Mouse (Mus musculus): ENCODE measurements at regions not wholly inside any gene's neighbourhood (a gene's known extent, or its start where the extent isn't known, plus 50 kb on each side); places are given as distances from the start of the nearest gene placed in this dataset.
"Not testable (repeated sequence)": the region's sequence is repeated elsewhere in the genome, so short reads cannot be mapped to it uniquely, and the experiment has no call there.

DNA sequence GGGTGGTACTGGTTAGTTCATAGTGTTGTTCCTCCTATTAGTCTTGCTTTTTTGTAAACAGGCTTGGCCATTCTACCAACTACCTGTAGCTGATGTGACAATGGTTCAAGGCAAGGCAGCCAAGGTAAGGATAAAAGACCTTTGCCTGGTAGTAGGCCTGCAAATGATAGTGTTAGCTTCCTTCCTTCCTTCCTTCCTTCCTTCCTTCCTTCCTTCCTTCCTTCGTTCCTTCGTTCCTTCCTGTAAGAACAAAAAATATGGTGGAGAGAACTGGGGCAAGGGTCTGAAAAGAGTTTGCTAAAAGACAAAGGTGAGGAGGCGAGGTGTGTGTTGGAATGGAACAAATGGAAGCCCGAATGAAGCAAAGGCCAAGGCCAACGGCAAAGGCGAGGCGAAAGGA is 84.8 kb upstream of the Ezh2 start:
- DNase-seq (ENCODE audit: low spot score); H3K4me3 ChIP-seq (ENCODE audit: low read depth, low read length); H3K9me3 ChIP-seq (ENCODE audit: control insufficient read depth, low read length); H3K36me3 ChIP-seq (ENCODE audit: control insufficient read depth, insufficient read depth, low read length); H3K4me2 ChIP-seq (ENCODE audit: low read length); H3K27ac ChIP-seq (ENCODE audit: low read depth); H3K4me1 ChIP-seq (replicated peaks; ENCODE audit: control insufficient read depth, insufficient read depth, low read length); H3K9ac ChIP-seq (ENCODE audit: low read length); ATAC-seq (replicated peaks; ENCODE audit: low FRiP score, low TSS enrichment, low read depth); H3K27me3 ChIP-seq (replicated peaks; ENCODE audit: control insufficient read depth, insufficient read depth, low read length): not testable (repeated sequence)
- WGBS, result 73% methylated on average over 2 of the region's 7 CpGs

DNA sequence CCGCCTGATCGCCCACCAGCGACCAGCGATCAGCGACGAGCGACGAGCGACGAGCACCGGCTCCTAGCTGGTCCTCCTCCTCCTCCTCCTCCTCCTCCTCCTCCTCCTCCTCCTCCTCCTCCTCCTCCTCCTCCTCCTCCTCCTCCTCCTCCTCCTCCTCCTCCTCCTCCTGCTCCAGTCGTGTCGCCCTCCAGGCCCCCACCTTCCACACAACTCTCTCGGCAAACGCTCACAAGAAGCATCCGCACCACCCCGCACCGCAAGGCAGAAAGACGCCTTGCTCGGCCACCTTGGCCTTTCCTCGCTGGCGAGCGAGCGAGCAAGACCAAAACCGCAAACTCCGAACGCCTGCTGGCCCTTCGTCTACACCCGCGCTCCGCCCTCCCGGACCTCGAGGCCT is 77.6 kb upstream of the Ezh2 start:
- Histone ChIP-seq H3K4me2 (ENCODE audit: low read length) (peak overlapping the region; percentile 33; the same call in 1 of the 2 replicates), H3K4me3 (ENCODE audit: low read depth, low read length) (0 out of 2 replicates have a peak overlapping the region, but pooled peaks have one; percentile 10)
- 5% methylated on average over 7 of the region's 33 CpGs for WGBS
- not testable (repeated sequence) for H3K4me1 ChIP-seq (replicated peaks; ENCODE audit: control insufficient read depth, insufficient read depth, low read length); DNase-seq (ENCODE audit: low spot score); H3K9ac ChIP-seq (ENCODE audit: low read length); H3K9me3 ChIP-seq (ENCODE audit: control insufficient read depth, low read length); H3K27me3 ChIP-seq (replicated peaks; ENCODE audit: control insufficient read depth, insufficient read depth, low read length); H3K27ac ChIP-seq (ENCODE audit: low read depth); ATAC-seq (replicated peaks; ENCODE audit: low FRiP score, low TSS enrichment, low read depth); H3K36me3 ChIP-seq (ENCODE audit: control insufficient read depth, insufficient read depth, low read length)

DNA sequence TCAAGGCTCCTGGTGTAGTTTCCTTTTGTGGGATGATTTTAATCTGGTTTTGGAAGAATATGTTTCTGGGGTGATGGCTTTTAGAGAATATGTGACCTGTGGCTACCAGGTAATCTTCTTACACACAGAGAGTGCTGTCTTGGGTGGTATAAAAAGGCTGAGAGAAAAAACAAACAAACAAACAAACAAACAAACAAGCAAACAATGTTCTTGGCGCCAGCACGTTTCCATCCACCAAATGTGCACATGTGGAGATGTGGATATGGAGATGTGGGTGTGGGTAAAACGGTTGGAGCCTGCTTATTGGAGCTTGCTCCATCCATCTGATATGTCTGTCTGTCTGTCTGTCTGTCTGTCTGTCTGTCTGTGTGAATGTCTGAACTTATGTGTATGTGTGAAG is 57.7 kb upstream of the Ezh2 start:
- not testable (repeated sequence) for ATAC-seq (replicated peaks; ENCODE audit: low FRiP score, low TSS enrichment, low read depth); H3K4me3 ChIP-seq (ENCODE audit: low read depth, low read length); H3K27ac ChIP-seq (ENCODE audit: low read depth); H3K9me3 ChIP-seq (ENCODE audit: control insufficient read depth, low read length); H3K27me3 ChIP-seq (replicated peaks; ENCODE audit: control insufficient read depth, insufficient read depth, low read length); DNase-seq (ENCODE audit: low spot score); H3K4me1 ChIP-seq (replicated peaks; ENCODE audit: control insufficient read depth, insufficient read depth, low read length); H3K36me3 ChIP-seq (ENCODE audit: control insufficient read depth, insufficient read depth, low read length); H3K9ac ChIP-seq (ENCODE audit: low read length); H3K4me2 ChIP-seq (ENCODE audit: low read length)
- WGBS, result 60% methylated on average over 2 of the region's 3 CpGs

DNA sequence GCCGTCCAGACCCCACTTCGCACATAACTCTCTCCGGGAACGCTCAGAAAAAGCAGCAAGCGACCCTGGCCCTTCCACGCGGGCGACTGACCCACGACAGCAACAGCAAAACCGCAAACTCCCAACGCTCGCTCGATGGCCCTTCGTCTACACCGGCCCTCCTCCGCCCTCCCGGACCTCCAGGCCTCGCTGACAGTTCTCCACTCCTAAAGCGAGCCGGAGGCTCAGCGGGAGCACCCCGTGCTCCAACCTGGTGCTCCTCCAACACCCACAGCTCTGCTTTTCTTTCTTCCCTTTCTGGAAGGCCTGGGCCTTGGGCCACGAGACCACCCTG is 56.2 kb upstream of the Ezh2 start:
- peak overlapping the region; percentile 55 for H3K9ac ChIP-seq (ENCODE audit: low read length)
- not testable (repeated sequence) for H3K4me1 ChIP-seq (replicated peaks; ENCODE audit: control insufficient read depth, insufficient read depth, low read length); H3K27me3 ChIP-seq (replicated peaks; ENCODE audit: control insufficient read depth, insufficient read depth, low read length); H3K36me3 ChIP-seq (ENCODE audit: control insufficient read depth, insufficient read depth, low read length); H3K27ac ChIP-seq (ENCODE audit: low read depth); H3K9me3 ChIP-seq (ENCODE audit: control insufficient read depth, low read length); DNase-seq (ENCODE audit: low spot score)
- ATAC-seq (replicated peaks; ENCODE audit: low FRiP score, low TSS enrichment, low read depth), result peak; percentile 54; the same call in 1 of the 2 replicates
- peak overlapping the region; percentile 64 for H3K4me3 ChIP-seq (ENCODE audit: low read depth, low read length)
- peak overlapping the region; percentile 65 for H3K4me2 ChIP-seq (ENCODE audit: low read length)
- 1% methylated on average over 22 of the region's 23 CpGs for whole genome bisulfite sequencing

DNA sequence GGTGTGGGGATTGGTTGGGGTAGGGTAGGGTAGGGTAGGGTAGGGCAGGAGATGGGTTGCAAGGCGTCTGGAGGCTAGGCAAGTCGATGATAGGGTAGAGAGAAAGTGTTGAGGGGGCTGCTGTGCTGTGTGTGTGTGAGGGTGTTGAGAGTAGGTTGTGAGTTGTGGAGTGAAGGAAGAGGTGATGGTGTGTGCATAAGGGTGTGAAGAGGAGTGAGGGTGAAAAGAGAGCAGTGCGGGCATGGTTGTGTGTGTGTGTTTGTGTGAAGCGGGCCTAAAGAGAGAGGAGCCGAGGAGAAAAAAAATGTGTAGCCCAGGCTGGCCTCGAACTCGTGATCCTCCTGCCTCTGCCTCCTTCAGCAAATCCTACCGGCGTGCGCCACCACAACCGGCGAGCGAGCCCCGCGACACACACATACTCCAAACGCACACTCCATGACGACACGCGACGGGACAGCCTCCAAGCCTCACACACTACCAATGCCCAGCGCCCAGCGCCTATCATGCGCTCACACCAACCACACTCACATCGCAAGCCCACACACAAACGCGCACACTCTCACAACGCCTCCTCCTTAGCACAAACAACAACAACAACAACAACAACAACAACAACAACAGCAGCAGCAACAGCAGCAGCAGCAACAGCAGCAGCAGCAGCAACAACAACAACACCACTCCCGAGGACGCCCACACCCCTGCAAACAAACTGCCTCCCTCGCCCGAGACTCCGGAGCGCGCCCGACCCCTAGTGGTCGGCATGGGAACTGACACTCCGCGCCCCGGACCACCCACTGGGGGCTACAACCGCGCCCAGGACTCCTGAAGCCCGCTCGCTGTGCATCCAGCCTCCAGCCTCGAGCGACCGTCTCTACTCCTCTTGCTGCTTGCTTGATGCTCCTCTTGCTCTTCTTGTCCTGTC is 55.6 kb upstream of the Ezh2 start:
- ATAC-seq (replicated peaks; ENCODE audit: low FRiP score, low TSS enrichment, low read depth), result peak; percentile 97
- peak overlapping the region; percentile 55 for H3K9ac ChIP-seq (ENCODE audit: low read length)
- H3K4me2 ChIP-seq (ENCODE audit: low read length), result peak overlapping the region; percentile 65
- no peaks in the 10 kb centered on the region for H3K4me1 ChIP-seq (replicated peaks; ENCODE audit: control insufficient read depth, insufficient read depth, low read length)
- DNase-seq (ENCODE audit: low spot score), result peak; percentile 98
- WGBS, result 3% methylated on average over 46 of the region's 46 CpGs
- H3K4me3 ChIP-seq (ENCODE audit: low read depth, low read length), result peak overlapping the region; percentile 64
- no peaks in the 10 kb centered on the region for H3K27me3 ChIP-seq (replicated peaks; ENCODE audit: control insufficient read depth, insufficient read depth, low read length)
- H3K27ac ChIP-seq (ENCODE audit: low read depth), result no peak overlapping the region
- no peaks in the 10 kb centered on the region for H3K9me3 ChIP-seq (ENCODE audit: control insufficient read depth, low read length)
- H3K36me3 ChIP-seq (ENCODE audit: control insufficient read depth, insufficient read depth, low read length), result no peaks in the 10 kb centered on the region

DNA sequence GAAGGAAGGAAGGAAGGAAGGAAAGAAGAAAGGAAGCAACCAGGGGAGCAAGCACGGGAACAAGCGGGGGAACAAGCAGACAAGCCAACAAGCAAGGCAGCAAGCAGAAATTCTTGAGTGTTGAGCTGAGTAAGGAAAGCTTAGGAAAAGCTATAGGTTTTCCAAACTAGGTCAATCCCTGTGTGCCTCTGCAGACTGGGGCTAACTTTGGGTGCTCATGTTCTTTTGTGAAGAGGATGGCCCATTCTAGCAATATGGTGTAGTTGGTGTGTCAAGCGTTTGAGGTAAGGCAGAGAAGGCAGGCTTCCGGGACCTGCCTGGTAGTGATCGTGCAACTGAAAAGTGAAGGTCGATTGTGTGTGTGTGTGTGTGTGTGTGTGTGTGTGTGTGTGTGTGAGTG is 54.8 kb upstream of the Ezh2 start:
- H3K4me1 ChIP-seq (replicated peaks; ENCODE audit: control insufficient read depth, insufficient read depth, low read length), result no peaks in the 10 kb centered on the region
- no peak overlapping the region for H3K4me3 ChIP-seq (ENCODE audit: low read depth, low read length)
- H3K9ac ChIP-seq (ENCODE audit: low read length), result no peak overlapping the region
- no peak overlapping the region for H3K4me2 ChIP-seq (ENCODE audit: low read length)
- DNase-seq (ENCODE audit: low spot score) (no peak), ATAC-seq (replicated peaks; ENCODE audit: low FRiP score, low TSS enrichment, low read depth) (no peak)
- 89% methylated on average over 6 of the region's 6 CpGs for WGBS
- no peak overlapping the region for H3K27ac ChIP-seq (ENCODE audit: low read depth)
- H3K9me3 ChIP-seq (ENCODE audit: control insufficient read depth, low read length), result no peaks in the 10 kb centered on the region
- no peaks in the 10 kb centered on the region for H3K27me3 ChIP-seq (replicated peaks; ENCODE audit: control insufficient read depth, insufficient read depth, low read length)
- H3K36me3 ChIP-seq (ENCODE audit: control insufficient read depth, insufficient read depth, low read length), result no peaks in the 10 kb centered on the region

DNA sequence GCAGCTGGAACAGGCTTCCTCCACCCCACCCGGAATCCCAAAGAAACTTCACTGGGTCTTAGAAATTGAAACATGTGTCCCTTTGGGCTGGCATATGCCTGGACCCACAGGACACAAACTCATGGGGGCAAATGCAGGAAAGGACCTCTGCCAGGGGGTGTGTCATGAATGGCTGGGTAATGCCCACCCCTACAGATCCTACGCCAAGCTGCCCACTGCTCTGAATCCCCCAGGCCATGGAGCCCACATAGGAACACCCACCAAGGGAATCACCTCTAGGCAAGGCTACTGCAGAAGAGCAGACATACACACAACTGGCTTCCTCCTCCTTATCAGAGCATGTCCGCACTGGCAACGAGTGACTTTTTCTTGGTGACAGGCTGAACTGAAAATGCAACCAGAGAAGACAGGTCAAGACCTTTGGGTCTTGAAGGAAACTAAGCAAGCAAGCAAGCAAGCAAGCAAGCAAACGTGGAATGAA is 54.4 kb upstream of the Ezh2 start:
- Histone ChIP-seq H3K9me3 (ENCODE audit: control insufficient read depth, low read length) (no peaks in the 10 kb centered on the region), H3K9ac (ENCODE audit: low read length) (no peak overlapping the region), H3K4me1 (replicated peaks; ENCODE audit: control insufficient read depth, insufficient read depth, low read length) (no peaks in the 10 kb centered on the region), H3K27me3 (replicated peaks; ENCODE audit: control insufficient read depth, insufficient read depth, low read length) (no peaks in the 10 kb centered on the region), H3K27ac (ENCODE audit: low read depth) (no peak overlapping the region), H3K36me3 (ENCODE audit: control insufficient read depth, insufficient read depth, low read length) (no peaks in the 10 kb centered on the region), H3K4me2 (ENCODE audit: low read length) (no peak overlapping the region), H3K4me3 (ENCODE audit: low read depth, low read length) (no peak overlapping the region)
- ATAC-seq (replicated peaks; ENCODE audit: low FRiP score, low TSS enrichment, low read depth) (no peak), DNase-seq (ENCODE audit: low spot score) (no peak)
- 71% methylated on average over 5 of the region's 5 CpGs for WGBS

DNA sequence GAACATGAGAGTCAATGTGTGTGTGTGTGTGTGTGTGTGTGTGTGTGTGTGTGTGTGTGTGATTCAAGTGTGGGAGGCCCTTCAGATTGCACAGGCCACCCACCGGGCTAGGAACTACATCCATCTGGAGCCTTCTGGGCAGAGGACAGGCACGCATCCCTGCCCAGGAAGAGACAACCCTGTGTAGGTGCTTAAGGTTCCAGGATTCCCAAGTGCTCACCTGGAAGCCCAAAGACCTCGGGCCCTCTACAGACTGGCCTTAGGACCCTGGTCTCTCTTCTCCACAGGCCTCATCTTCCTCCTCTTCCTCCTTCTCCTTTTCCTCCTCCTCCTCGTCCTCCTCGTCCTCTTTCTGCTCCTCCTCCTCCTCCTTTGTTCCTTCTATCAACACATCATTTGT is 53.8 kb upstream of the Ezh2 start:
- Histone ChIP-seq H3K27ac (ENCODE audit: low read depth) (no peak overlapping the region), H3K4me2 (ENCODE audit: low read length) (no peak overlapping the region), H3K9ac (ENCODE audit: low read length) (no peak overlapping the region), H3K9me3 (ENCODE audit: control insufficient read depth, low read length) (no peaks in the 10 kb centered on the region), H3K4me1 (replicated peaks; ENCODE audit: control insufficient read depth, insufficient read depth, low read length) (no peaks in the 10 kb centered on the region), H3K36me3 (ENCODE audit: control insufficient read depth, insufficient read depth, low read length) (no peaks in the 10 kb centered on the region), H3K4me3 (ENCODE audit: low read depth, low read length) (no peak overlapping the region), H3K27me3 (replicated peaks; ENCODE audit: control insufficient read depth, insufficient read depth, low read length) (no peaks in the 10 kb centered on the region)
- DNase-seq (ENCODE audit: low spot score), result no peak
- no peak for ATAC-seq (replicated peaks; ENCODE audit: low FRiP score, low TSS enrichment, low read depth)
- WGBS, result 84% methylated on average over 4 of the region's 5 CpGs

DNA sequence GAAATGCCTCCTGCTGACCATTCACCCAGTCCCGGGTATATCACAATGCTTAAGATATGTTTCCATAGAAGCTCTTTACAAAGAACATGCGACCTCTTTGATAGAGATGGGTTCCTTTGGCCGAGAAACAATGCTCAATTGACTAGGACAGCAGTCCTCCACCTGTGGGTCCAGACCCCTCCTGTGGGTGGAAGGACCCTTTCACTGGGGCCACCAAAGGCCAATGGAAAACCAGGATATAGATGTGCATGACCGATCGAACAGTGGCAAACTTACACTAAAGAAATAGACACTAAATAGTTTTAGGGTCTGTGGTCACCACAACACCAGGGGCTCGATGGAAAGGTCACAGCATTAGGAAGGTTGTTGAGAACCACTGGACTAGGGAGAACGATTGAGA is 53.2 kb upstream of the Ezh2 start:
- WGBS, result 86% methylated on average over 7 of the region's 7 CpGs
- no peaks in the 10 kb centered on the region for H3K9me3 ChIP-seq (ENCODE audit: control insufficient read depth, low read length)
- H3K36me3 ChIP-seq (ENCODE audit: control insufficient read depth, insufficient read depth, low read length), result no peaks in the 10 kb centered on the region
- H3K4me1 ChIP-seq (replicated peaks; ENCODE audit: control insufficient read depth, insufficient read depth, low read length), result no peaks in the 10 kb centered on the region
- no peak overlapping the region for H3K27ac ChIP-seq (ENCODE audit: low read depth)
- DNase-seq (ENCODE audit: low spot score) (no peak), ATAC-seq (replicated peaks; ENCODE audit: low FRiP score, low TSS enrichment, low read depth) (no peak)
- H3K9ac ChIP-seq (ENCODE audit: low read length), result no peak overlapping the region
- no peak overlapping the region for H3K4me2 ChIP-seq (ENCODE audit: low read length)
- no peaks in the 10 kb centered on the region for H3K27me3 ChIP-seq (replicated peaks; ENCODE audit: control insufficient read depth, insufficient read depth, low read length)
- no peak overlapping the region for H3K4me3 ChIP-seq (ENCODE audit: low read depth, low read length)

Measured in intestine, embryonic 14.5 days (tissue).